Mouse (Mus musculus) skeletal muscle tissue, adult 2 months (tissue): ENCODE measurements around the gene Suclg1.

Experiments
- DNase-seq: peaks from one replicate; pipeline ENCODE4 v3.0.0-alpha.2; 2012; ENCODE audit warnings: low read depth, low spot score

The Suclg1 gene

GRCm38 (mm10) chr6:73322306-73322705, 74.1 kb downstream of the Suclg1 start:
- no peak for DNase-seq
